Mouse (Mus musculus): Measurements from ENCODE around the gene Klhdc3. TPM values are rescaled to one million over a fixed set of nuclear protein-coding genes. Genes with fewer than 3 reads are reported as not detected.

Gene Klhdc3
- total RNA-seq, 2 experiments from 2014 or later = 172 to 177 TPM

DNA sequence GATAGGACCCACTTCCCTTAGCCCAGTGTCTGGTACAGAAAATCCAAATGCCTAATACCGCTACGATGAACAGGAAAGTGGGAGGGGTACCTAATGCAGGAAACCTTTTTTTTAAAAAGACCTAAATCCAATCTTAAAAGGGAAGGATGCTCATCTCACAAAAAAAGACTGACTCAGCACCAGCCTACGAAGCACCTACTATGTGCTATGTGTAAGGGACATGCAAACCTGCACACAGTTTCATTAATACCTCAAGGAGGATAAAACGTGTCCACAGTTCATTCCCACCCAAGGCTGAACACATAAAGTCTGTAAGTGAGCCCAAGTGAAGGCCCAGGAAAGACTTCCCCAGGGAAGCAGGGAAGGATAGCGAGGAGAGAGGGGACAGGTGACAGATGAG, 21.8 kb upstream of the Klhdc3 start:
- no peak for DNase-seq (ENCODE audit: low spot score in 2 of 2)

GRCm38 (mm10) chr17:46702100-46702499, 21.4 kb upstream of the Klhdc3 start:
- peak in 1 of 2 experiments; percentile 23 for DNase-seq (ENCODE audit: low spot score in 2 of 2)

DNA sequence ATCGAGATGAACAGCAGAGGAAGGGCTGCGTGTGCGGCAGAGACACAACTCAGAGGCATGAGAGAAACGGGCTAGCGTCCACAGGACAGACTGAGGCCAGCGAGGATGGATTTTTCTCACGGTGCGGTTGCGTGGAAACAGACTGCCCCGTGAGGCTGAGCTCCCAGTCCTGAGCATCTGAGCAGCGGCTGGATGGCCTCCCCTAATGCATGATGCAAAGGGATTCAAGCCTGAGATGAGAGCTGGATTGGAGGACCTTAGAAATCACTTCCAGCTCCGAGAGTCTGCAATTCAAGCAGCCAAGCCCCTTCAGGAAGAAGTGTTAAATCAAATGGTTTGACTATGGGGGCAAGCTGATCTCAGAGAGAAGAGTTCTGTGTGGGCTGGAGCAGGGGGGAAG, 20.8 kb upstream of the Klhdc3 start:
- DNase-seq (ENCODE audit: low spot score in 2 of 2) = peak in 1 of 2 experiments; percentile 42

GRCm38 (mm10) chr17:46699912-46700311, 19.2 kb upstream of the Klhdc3 start:
- DNase-seq (ENCODE audit: low spot score in 2 of 2) = no peak

DNA sequence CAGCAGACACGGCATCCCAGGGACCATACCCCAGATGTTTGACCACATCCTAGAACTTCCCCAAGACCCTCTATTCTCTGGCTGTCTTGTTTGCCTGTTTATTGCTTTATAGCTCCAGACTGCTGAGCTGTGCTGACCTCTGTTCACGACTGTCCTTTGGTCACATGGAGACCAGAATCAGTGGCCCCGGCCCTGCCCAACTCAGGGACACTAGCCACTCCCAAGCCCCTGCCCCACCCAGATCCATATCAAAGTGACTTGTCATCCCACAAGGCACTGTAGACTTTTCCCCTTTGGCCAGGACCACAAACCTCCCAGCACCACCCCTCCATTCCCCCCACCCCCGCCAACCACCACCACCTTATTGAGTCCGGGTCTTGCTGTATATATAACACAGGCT, 18.5 kb upstream of the Klhdc3 start:
- no peak for DNase-seq (ENCODE audit: low spot score in 2 of 2)

DNA sequence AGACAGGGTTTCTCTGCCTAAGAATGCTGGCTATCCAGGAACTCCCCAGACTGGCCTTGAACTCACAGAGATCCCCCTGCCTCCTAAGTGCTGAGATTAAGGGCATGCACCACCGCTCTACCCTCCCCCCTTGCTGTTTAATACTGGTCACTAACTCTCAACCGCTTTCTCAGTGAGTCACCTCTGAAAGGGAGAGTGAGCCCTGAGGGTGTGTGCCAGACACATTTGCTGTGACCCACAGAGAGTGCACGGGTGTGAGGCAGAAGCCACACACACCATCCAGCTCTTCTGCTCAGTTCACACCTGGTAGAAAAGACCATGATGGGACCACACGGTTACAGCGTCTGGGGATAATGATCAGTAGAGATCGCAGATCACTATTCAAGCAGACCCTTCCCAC, 17.8 kb upstream of the Klhdc3 start:
- no peak for DNase-seq (ENCODE audit: low spot score in 2 of 2)

DNA sequence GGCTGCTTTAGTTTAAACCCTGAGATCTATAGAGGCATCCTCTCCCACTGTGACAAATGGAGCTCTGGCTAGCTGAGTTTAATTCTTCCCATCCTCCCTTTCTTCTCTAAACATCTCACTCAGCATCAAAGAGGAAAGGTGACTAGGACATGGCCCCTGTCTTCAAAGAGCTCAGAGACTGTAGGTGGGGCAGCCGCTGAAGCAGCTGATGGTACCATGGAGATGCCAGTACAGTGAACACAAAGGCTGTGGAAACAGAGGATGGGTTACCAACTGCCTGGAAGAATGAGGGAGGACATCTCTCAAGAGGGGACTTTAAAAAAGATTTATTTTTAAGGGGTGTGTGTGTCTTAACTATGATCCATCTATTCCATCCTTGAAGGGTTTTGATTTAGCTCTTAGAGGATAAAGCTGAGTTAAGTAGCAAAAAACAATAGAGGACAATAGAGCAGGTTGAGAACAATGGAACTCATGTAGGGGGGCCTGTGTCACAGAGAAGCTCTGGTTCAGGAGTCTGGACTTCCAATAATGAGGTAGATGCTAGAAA, 13.9 kb upstream of the Klhdc3 start:
- no peak for DNase-seq (ENCODE audit: low spot score in 2 of 2)

DNA sequence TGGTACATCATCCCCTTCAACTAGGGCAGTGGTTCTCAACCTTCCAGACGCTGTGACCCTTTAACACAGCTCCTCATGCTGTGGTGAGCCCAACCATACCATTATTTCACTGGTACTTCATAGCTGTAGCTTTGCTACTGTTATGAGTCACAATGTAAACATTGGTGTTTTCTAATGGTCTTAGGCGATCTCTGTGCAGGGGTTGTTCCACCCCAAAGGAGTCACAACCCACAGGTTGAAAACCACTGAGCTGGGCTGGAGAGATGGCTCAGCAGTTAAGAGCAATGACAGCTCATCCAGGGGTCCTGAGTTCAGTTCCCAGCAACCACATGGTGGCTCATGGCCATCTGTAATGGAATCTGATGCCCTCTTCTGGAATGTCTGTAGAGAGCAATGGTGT, 10.7 kb upstream of the Klhdc3 start:
- DNase-seq (ENCODE audit: low spot score in 2 of 2) = no peak

DNA sequence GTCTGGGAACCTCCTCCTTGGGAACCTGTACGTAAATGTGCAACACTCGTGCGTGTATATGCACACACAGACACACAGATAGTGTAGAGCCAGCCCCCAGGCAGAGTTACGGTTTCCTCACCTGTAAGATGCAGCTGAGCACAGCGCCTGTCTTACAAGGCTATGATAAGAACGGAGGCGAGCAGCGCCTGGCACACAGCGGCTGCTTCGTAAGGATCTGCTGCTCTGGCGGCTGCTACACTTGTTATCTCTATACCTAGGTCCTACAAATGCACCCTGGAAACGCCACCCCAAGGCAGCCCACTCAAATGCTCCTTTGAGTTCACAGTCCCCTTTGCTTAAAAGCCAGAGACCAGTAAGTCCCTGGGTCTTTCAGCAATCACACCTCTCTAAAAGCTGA, 10.0 kb upstream of the Klhdc3 start:
- DNase-seq (ENCODE audit: low spot score in 2 of 2) = no peak

DNA sequence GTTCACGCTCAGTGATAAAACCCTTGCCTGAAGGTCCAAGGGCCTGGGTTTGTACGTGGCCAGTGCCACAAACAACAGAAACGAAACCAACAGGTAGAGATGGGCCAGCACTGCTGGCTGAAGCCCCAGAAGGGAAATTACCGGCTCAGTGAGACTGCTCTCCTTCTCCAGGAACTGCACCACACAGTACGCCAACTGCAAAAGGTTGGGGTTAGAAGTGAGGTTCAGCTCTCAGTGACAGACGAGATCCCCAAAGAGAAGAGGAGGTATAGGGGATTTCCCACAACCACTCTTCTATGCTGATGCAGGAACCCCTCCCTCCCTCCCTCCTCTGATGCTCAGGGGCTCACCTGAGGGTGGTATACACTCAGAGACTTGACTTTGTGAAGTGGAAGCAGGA, 5.2 kb upstream of the Klhdc3 start:
- DNase-seq (ENCODE audit: low spot score in 2 of 2) = no peak

GRCm38 (mm10) chr17:46682654-46683389, 2.1 kb upstream of the Klhdc3 start:
- no peak for DNase-seq (ENCODE audit: low spot score in 2 of 2)

GRCm38 (mm10) chr17:46681466-46682118, 878 bp upstream of the Klhdc3 start:
- DNase-seq (ENCODE audit: low spot score in 2 of 2) = peak in 1 of 2 experiments; percentile 24

GRCm38 (mm10) chr17:46679843-46680759, 613 bp downstream of the Klhdc3 start:
- no peak for DNase-seq (ENCODE audit: low spot score in 2 of 2)

DNA sequence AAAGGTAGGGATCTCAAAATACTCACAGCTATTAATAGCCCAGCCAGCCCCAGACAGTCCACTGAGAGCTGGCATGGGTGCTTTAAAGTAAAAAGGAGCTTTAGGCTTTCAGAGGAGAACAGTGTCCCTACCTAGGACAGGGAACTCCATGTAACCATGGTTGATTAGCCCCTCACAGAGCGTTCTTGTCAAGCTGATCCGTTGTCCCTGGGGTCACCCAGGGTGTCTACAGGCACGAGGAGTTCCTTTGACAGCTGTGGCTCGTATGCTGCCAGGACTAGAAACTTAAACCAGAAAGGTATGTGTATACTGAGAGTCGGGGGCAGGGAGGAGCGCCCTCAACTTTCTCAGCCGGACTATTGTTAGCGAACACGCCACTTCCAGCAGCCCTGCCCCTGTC, 1.8 kb downstream of the Klhdc3 start:
- no peak for DNase-seq (ENCODE audit: low spot score in 2 of 2)

GRCm38 (mm10) chr17:46678416-46678815, 2.3 kb downstream of the Klhdc3 start, which contains the start of gene Mea1:
Gene Mea1, plus strand, starts transcription at chr17:46678793.
- DNase-seq (ENCODE audit: low spot score in 2 of 2) = no peak

- DNase-seq (ENCODE audit: low spot score in 2 of 2) = no peak
These were observed 6.0 kb downstream of the Klhdc3 start for GRCm38 (mm10) chr17:46674530-46675283.

DNA sequence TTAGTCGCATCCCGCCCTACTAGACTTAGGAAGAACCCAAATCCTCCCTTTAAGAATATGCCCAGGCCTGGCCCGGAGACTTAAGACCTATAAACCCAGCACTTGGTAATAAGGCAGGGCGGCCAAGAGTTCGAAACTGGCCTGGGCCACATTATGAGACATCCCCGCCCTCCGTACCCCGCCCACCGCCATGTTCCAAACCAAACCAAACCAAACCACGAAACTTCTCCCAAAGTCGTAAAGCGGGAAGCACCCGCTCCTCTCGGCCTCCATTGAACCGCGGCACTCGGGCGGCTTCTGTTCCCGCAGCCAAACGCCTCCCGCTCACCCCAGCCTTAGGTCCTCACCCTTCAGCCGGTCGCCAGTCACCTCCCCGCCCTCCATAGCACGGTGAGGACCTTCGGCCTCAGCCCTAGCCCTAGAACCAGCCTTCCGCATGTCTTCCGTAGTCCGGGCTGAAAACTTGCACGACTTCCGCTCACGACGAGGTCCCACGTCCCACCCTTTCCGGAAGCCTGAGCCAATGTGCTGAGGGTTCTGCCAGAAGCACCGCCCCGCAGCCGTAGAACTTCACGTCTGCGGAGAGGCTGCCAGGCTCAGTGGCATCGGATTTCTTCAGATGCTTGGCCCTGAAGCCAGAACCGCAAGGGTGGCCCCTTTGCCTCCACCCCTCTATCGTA, 6.7 kb downstream of the Klhdc3 start, which contains the start of gene Rrp36:
Gene Rrp36 (minus strand): TSS at position 503 of the 680 bp plus-strand sequence.
- DNase-seq (ENCODE audit: low spot score in 2 of 2) = peak; percentile 88 to 91

DNA sequence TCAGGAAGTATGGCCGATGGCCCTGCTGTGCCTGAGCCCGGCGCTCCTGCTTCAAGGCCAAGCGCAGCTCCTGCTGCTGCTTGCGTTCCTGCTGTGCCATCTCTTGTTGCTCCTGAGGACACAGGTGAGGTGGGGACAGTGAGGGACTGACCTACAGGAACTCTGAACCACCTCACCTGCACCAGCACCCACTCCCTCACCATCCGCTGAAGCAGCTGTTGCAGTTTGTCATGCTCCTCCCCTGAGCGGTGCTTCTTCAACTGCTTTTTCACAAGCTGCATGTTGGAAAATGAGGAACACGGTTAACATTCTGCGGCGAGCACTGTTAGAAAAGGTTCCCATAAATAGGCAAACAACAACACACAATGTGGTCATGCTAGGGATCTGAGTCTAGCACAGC, 10.8 kb downstream of the Klhdc3 start:
- no peak for DNase-seq (ENCODE audit: low spot score in 2 of 2)

DNA sequence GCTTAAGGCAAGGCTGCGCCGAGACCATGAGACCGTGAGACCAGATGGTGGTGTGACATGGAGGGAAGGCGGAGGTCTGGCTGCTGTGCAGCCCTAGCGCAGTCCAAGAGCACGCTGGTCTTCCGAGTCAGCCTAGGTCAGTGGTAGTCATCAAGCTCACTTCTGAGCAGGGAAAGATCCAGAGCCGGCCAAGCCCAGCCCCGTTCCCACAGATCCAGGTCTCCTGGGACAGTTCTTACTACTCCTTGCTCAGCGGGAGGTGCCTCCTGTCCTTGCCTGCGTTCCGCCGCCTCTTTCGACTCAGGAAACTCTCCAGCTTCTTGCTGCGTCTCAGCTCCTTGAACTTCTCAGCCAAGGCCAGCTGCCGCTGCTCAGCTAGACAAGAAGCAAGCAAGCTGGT, 13.0 kb downstream of the Klhdc3 start:
- DNase-seq (ENCODE audit: low spot score in 2 of 2) = no peak

- DNase-seq (ENCODE audit: low spot score in 2 of 2) = no peak
These were observed 18.0 kb downstream of the Klhdc3 start for GRCm38 (mm10) chr17:46662730-46663129.
